Mouse (Mus musculus): ENCODE data around the gene Dld. TPM values are rescaled to one million over a fixed set of nuclear protein-coding genes. Genes with fewer than 3 reads are reported as not detected.

Dld gene
- polyA plus RNA-seq, 1 experiment from 2014 or later: 71.4 TPM

GRCm38 (mm10) chr12:31333261-31333660 is 18.0 kb downstream of the Dld start:
- H3K9ac ChIP-seq (replicated peaks; ENCODE audit: low read depth): no peak overlapping the region
- WGBS: 92% methylated on average over 1 of the region's 1 CpGs

GRCm38 (mm10) chr12:31327139-31327538 is 24.1 kb downstream of the Dld start:
- no peak overlapping the region for H3K4me3 ChIP-seq (ENCODE audit: low read depth, low read length)
- H3K27ac ChIP-seq (ENCODE audit: low read length): no peak overlapping the region
- no peaks in the 10 kb centered on the region for H3K27me3 ChIP-seq (replicated peaks; ENCODE audit: insufficient read depth, low read length)
- H3K9me3 ChIP-seq (ENCODE audit: low read length): no peaks in the 10 kb centered on the region
- H3K9ac ChIP-seq (replicated peaks; ENCODE audit: low read depth): no peak overlapping the region
- DNase-seq (ENCODE audit: low spot score): no peak
- TF ChIP-seq CTCF (IDR thresholded peaks at IDR 0.05): no peak
- TF ChIP-seq EP300 (IDR thresholded peaks at IDR 0.05): no peak
- peaks cover 39% of the 10 kb centered on the region; the same call in 1 of the 2 replicates for H3K36me3 ChIP-seq (ENCODE audit: insufficient read depth, low read length)
- no peak for ATAC-seq
- 83% methylated on average over 9 of the region's 9 CpGs for WGBS
- no peaks in the 10 kb centered on the region for H3K4me1 ChIP-seq (ENCODE audit: insufficient read depth, low read depth, low read length)
- no peak overlapping the region for H3K4me2 ChIP-seq (replicated peaks; ENCODE audit: low read depth, low read length)

More at GRCm38 (mm10) chr12:31333261-31333660, 18.0 kb downstream of the Dld start:
- Histone ChIP-seq H3K27ac (ENCODE audit: low read length) (no peak overlapping the region), H3K36me3 (ENCODE audit: insufficient read depth, low read length) (peaks cover 41% of the 10 kb centered on the region), H3K9me3 (ENCODE audit: low read length) (no peaks in the 10 kb centered on the region), H3K4me3 (ENCODE audit: low read depth, low read length) (no peak overlapping the region), H3K4me2 (replicated peaks; ENCODE audit: low read depth, low read length) (no peak overlapping the region), H3K27me3 (replicated peaks; ENCODE audit: insufficient read depth, low read length) (no peaks in the 10 kb centered on the region), H3K4me1 (ENCODE audit: insufficient read depth, low read depth, low read length) (no peaks in the 10 kb centered on the region)
- TF ChIP-seq CTCF (IDR thresholded peaks at IDR 0.05) (no peak), EP300 (IDR thresholded peaks at IDR 0.05) (no peak)
- ATAC-seq: no peak
- DNase-seq (ENCODE audit: low spot score): no peak

- DNase-seq (ENCODE audit: low spot score): no peak
- Histone ChIP-seq H3K9me3 (ENCODE audit: low read length) (no peaks in the 10 kb centered on the region), H3K4me3 (ENCODE audit: low read depth, low read length) (no peak overlapping the region), H3K27me3 (replicated peaks; ENCODE audit: insufficient read depth, low read length) (no peaks in the 10 kb centered on the region), H3K4me1 (ENCODE audit: insufficient read depth, low read depth, low read length) (no peaks in the 10 kb centered on the region), H3K9ac (replicated peaks; ENCODE audit: low read depth) (no peak overlapping the region), H3K4me2 (replicated peaks; ENCODE audit: low read depth, low read length) (no peak overlapping the region), H3K27ac (ENCODE audit: low read length) (no peak overlapping the region), H3K36me3 (ENCODE audit: insufficient read depth, low read length) (peaks cover 39% of the 10 kb centered on the region; the same call in 1 of the 2 replicates)
- TF ChIP-seq EP300 (IDR thresholded peaks at IDR 0.05): no peak
- no peak for TF ChIP-seq CTCF (IDR thresholded peaks at IDR 0.05)
- no peak for ATAC-seq
- WGBS: 82% methylated on average over 9 of the region's 9 CpGs
Measured at GRCm38 (mm10) chr12:31323136-31323695, 28.0 kb downstream of the Dld start.

GRCm38 (mm10) chr12:31321532-31321931 is 29.7 kb downstream of the Dld start:
- 93% methylated on average over 1 of the region's 1 CpGs for WGBS
- H3K27me3 ChIP-seq (replicated peaks; ENCODE audit: insufficient read depth, low read length): no peaks in the 10 kb centered on the region
- ATAC-seq: no peak

GRCm38 (mm10) chr12:31320817-31321216 is 30.4 kb downstream of the Dld start:
- no peak for TF ChIP-seq EP300 (IDR thresholded peaks at IDR 0.05)
- TF ChIP-seq CTCF (IDR thresholded peaks at IDR 0.05): no peak
- Histone ChIP-seq H3K9ac (replicated peaks; ENCODE audit: low read depth) (no peak overlapping the region), H3K4me3 (ENCODE audit: low read depth, low read length) (no peak overlapping the region), H3K27me3 (replicated peaks; ENCODE audit: insufficient read depth, low read length) (no peaks in the 10 kb centered on the region), H3K36me3 (ENCODE audit: insufficient read depth, low read length) (peaks cover 41% of the 10 kb centered on the region; the same call in 1 of the 2 replicates), H3K27ac (ENCODE audit: low read length) (no peak overlapping the region), H3K4me1 (ENCODE audit: insufficient read depth, low read depth, low read length) (no peaks in the 10 kb centered on the region), H3K4me2 (replicated peaks; ENCODE audit: low read depth, low read length) (no peak overlapping the region), H3K9me3 (ENCODE audit: low read length) (no peaks in the 10 kb centered on the region)
- ATAC-seq (no peak), DNase-seq (ENCODE audit: low spot score) (no peak)
- 77% methylated on average over 13 of the region's 13 CpGs for WGBS

More at GRCm38 (mm10) chr12:31321532-31321931, 29.7 kb downstream of the Dld start:
- DNase-seq (ENCODE audit: low spot score): no peak
- H3K4me1 ChIP-seq (ENCODE audit: insufficient read depth, low read depth, low read length): no peaks in the 10 kb centered on the region
- H3K9ac ChIP-seq (replicated peaks; ENCODE audit: low read depth): no peak overlapping the region
- TF ChIP-seq CTCF (IDR thresholded peaks at IDR 0.05) (no peak), EP300 (IDR thresholded peaks at IDR 0.05) (no peak)
- no peak overlapping the region for H3K4me3 ChIP-seq (ENCODE audit: low read depth, low read length)
- no peak overlapping the region for H3K4me2 ChIP-seq (replicated peaks; ENCODE audit: low read depth, low read length)
- H3K27ac ChIP-seq (ENCODE audit: low read length): no peak overlapping the region
- H3K36me3 ChIP-seq (ENCODE audit: insufficient read depth, low read length): peaks cover 45% of the 10 kb centered on the region; the same call in 1 of the 2 replicates
- no peaks in the 10 kb centered on the region for H3K9me3 ChIP-seq (ENCODE audit: low read length)

- no peak overlapping the region for H3K4me3 ChIP-seq (ENCODE audit: low read depth, low read length)
- ATAC-seq (no peak), DNase-seq (ENCODE audit: low spot score) (no peak)
- H3K27me3 ChIP-seq (replicated peaks; ENCODE audit: insufficient read depth, low read length): no peaks in the 10 kb centered on the region
- TF ChIP-seq EP300 (IDR thresholded peaks at IDR 0.05) (no peak), CTCF (IDR thresholded peaks at IDR 0.05) (no peak)
- H3K36me3 ChIP-seq (ENCODE audit: insufficient read depth, low read length): peaks cover 23% of the 10 kb centered on the region; the same call in 1 of the 2 replicates
- H3K27ac ChIP-seq (ENCODE audit: low read length): no peak overlapping the region
- WGBS: 58% methylated on average over 10 of the region's 10 CpGs
- H3K9ac ChIP-seq (replicated peaks; ENCODE audit: low read depth): no peak overlapping the region
- no peak overlapping the region for H3K4me2 ChIP-seq (replicated peaks; ENCODE audit: low read depth, low read length)
- no peaks in the 10 kb centered on the region for H3K4me1 ChIP-seq (ENCODE audit: insufficient read depth, low read depth, low read length)
- H3K9me3 ChIP-seq (ENCODE audit: low read length): no peaks in the 10 kb centered on the region
Measured at GRCm38 (mm10) chr12:31318409-31318963, 32.8 kb downstream of the Dld start.

Measured in lung, postnatal 0 days (tissue).